Mouse (Mus musculus): ENCODE measurements around the gene Mmp28. TPM values are rescaled to one million over a fixed set of nuclear protein-coding genes. Genes with fewer than 3 reads are reported as not detected.

Mmp28 gene
- polyA plus RNA-seq, 1 experiment from 2014 or later, result 2.7 TPM

DNA sequence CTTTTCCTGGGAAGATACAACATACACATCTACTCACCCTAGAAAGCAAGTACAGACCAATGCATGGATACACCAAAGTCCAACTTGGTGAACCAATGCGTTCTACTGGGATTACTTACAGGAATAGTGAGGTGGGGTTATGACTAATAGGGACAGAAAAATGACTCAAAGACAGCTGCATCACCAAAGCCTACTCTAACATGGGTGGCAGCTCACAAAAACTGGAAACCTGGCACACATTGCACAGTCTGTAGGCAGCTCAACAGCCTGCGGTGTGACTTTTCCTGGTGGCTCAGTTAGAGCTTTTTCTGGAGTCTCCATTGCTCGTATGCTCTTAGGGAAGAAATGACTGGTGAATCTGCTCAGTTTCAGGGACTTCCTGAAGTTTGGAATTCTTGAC is 5.9 kb upstream of the Mmp28 start:
- H3K27ac ChIP-seq (ENCODE audit: low read length), result no peak overlapping the region

DNA sequence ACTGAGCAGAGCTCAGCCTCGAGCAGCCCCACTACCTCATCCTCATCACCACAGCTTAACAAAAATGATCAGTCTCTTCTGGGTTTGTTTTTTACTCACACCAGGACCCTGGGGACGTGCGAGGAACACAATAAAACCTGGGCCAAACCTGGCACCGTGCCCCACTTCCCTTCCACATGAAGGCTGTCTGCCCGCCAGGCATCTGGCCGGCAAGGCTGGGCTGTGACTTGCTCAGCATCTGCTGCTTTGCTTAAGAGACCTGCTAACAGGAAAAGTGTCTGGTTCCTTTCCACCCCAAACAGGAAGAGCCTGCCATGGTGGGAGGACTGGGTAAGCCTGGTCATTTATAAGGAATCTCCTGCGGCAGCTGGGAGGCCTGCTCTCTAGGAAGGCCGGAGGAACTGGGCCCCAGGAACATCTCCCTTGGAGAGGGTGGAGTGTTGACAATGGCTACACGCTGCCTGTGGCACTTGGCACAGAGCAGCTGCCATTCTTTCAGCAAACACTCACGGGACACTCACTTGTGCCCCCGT is 4.3 kb upstream of the Mmp28 start:
- no peak for ATAC-seq
- 47% methylated on average over 11 of the region's 11 CpGs for WGBS
- H3K27ac ChIP-seq (ENCODE audit: low read length), result no peak overlapping the region

More for the DNA sequence above, 5.9 kb upstream of the Mmp28 start:
- Histone ChIP-seq H3K36me3 (ENCODE audit: control insufficient read depth, insufficient read depth, low read length) (no peaks in the 10 kb centered on the region), H3K4me2 (ENCODE audit: low read length) (no peak overlapping the region), H3K27me3 (ENCODE audit: control insufficient read depth, insufficient read depth, low read depth, low read length) (peaks cover 10% of the 10 kb centered on the region), H3K9ac (ENCODE audit: low read depth, low read length) (no peak overlapping the region), H3K4me3 (ENCODE audit: low read depth, low read length) (no peak overlapping the region), H3K9me3 (replicated peaks; ENCODE audit: control insufficient read depth, low read length, poor library complexity, severe bottlenecking) (no peaks in the 10 kb centered on the region), H3K4me1 (ENCODE audit: control insufficient read depth, insufficient read depth, low read length) (peaks cover 7% of the 10 kb centered on the region)
- no peak for ATAC-seq
- 96% methylated on average over 3 of the region's 3 CpGs for WGBS

DNA sequence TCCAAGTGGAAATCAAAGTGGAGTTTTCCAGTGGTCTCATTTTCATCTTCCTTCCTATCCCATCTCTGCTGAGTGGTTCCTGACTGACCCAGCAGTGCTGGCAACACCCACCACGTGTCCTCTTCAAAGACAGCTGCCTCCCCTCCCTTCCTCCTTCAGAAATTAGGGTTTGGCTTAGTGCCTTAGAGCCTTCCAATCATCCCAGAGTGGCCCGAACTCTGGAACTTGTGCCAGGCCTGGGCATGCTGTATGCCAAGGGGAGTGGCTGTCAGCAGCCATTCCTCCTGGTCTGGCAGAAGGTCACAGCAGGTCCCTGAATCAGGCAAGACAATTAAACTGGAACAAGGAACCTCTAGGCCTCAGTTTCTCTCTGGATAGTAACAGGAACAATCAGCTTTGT is 3.1 kb upstream of the Mmp28 start:
- WGBS, result 26% methylated on average over 2 of the region's 2 CpGs
- no peak overlapping the region for H3K27ac ChIP-seq (ENCODE audit: low read length)
- ATAC-seq, result no peak
- no peak overlapping the region for H3K4me2 ChIP-seq (ENCODE audit: low read length)
- no peaks in the 10 kb centered on the region for H3K36me3 ChIP-seq (ENCODE audit: control insufficient read depth, insufficient read depth, low read length)
- peaks cover 9% of the 10 kb centered on the region; the same call in 1 of the 2 replicates for H3K4me1 ChIP-seq (ENCODE audit: control insufficient read depth, insufficient read depth, low read length)
- H3K27me3 ChIP-seq (ENCODE audit: control insufficient read depth, insufficient read depth, low read depth, low read length), result peaks cover 17% of the 10 kb centered on the region
- no peaks in the 10 kb centered on the region for H3K9me3 ChIP-seq (replicated peaks; ENCODE audit: control insufficient read depth, low read length, poor library complexity, severe bottlenecking)
- H3K9ac ChIP-seq (ENCODE audit: low read depth, low read length), result no peak overlapping the region
- H3K4me3 ChIP-seq (ENCODE audit: low read depth, low read length), result no peak overlapping the region

More for the DNA sequence above, 4.3 kb upstream of the Mmp28 start:
- no peak overlapping the region for H3K4me3 ChIP-seq (ENCODE audit: low read depth, low read length)
- no peaks in the 10 kb centered on the region for H3K36me3 ChIP-seq (ENCODE audit: control insufficient read depth, insufficient read depth, low read length)
- peaks cover 13% of the 10 kb centered on the region for H3K27me3 ChIP-seq (ENCODE audit: control insufficient read depth, insufficient read depth, low read depth, low read length)
- peaks cover 14% of the 10 kb centered on the region for H3K4me1 ChIP-seq (ENCODE audit: control insufficient read depth, insufficient read depth, low read length)
- no peak overlapping the region for H3K9ac ChIP-seq (ENCODE audit: low read depth, low read length)
- H3K9me3 ChIP-seq (replicated peaks; ENCODE audit: control insufficient read depth, low read length, poor library complexity, severe bottlenecking), result no peaks in the 10 kb centered on the region
- no peak overlapping the region for H3K4me2 ChIP-seq (ENCODE audit: low read length)

DNA sequence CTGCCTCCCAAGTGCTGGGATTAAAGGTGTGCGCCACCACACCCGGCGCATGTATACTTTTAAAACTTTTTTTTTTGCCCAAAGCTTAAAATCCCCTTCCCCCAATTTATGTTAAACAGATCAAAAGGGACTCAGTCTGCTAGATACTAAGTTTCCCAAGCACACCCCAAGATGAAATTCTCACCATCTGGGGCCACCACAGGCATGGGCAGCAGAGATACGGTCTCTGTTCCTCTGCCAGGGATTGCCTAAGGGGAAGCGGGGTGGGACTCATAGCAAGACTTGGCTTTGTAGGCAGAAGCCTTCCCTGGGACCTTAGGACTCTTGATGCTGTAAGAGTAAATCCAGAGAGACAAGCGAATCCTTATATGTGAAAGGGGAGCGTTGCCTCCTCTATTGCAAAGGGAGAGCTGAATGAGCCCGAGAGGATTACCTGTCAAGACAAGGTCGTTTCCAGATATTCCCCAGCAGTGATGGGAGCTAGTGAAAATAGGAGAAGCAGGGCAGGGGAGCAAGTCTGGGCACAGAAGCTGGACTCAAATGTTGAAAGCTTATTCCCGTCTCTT is 1.3 kb downstream of the Mmp28 start:
- Histone ChIP-seq H3K4me3 (ENCODE audit: low read depth, low read length) (no peak overlapping the region), H3K4me1 (ENCODE audit: control insufficient read depth, insufficient read depth, low read length) (peaks cover 9% of the 10 kb centered on the region; the same call in 1 of the 2 replicates), H3K27me3 (ENCODE audit: control insufficient read depth, insufficient read depth, low read depth, low read length) (peaks cover 17% of the 10 kb centered on the region), H3K4me2 (ENCODE audit: low read length) (no peak overlapping the region), H3K9me3 (replicated peaks; ENCODE audit: control insufficient read depth, low read length, poor library complexity, severe bottlenecking) (no peaks in the 10 kb centered on the region), H3K36me3 (ENCODE audit: control insufficient read depth, insufficient read depth, low read length) (no peaks in the 10 kb centered on the region), H3K27ac (ENCODE audit: low read length) (no peak overlapping the region), H3K9ac (ENCODE audit: low read depth, low read length) (no peak overlapping the region)
- 59% methylated on average over 10 of the region's 10 CpGs for WGBS
- ATAC-seq, result no peak

DNA sequence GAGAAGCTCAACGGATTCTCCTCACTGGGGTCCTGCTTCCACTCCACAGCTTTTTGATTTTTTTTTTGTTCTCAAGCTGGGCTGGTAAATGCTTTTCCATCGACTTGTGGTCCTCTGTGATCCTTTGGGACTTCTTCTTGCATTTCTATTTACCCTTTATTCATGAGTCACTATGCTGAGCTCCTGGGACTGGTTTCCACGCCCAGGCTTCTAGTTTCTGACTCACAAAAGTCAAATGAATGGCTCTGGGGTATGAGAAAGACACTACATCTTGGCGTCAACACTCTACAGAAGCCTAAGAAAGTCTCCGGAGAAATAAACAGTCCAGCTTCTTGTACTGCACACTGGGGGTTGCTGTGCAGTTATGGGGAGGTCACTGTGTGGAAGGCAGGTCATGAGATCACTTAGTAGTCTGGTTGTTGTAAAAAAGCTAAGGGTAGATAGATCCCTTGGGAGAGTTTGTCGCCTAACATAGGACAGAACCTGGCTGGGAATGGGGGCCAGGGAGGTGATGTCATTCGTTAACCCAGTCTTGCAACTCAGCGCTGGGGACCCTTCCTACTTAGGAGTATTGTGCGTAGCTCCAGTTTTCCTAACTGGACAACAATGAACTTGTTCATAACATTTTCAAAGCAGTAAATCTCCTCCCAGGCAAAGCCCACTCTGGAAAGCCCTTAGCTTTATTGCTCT is 4.8 kb downstream of the Mmp28 start:
- no peaks in the 10 kb centered on the region for H3K9me3 ChIP-seq (replicated peaks; ENCODE audit: control insufficient read depth, low read length, poor library complexity, severe bottlenecking)
- H3K36me3 ChIP-seq (ENCODE audit: control insufficient read depth, insufficient read depth, low read length), result no peaks in the 10 kb centered on the region
- ATAC-seq, result no peak
- H3K9ac ChIP-seq (ENCODE audit: low read depth, low read length), result no peak overlapping the region
- no peak overlapping the region for H3K4me2 ChIP-seq (ENCODE audit: low read length)
- no peak overlapping the region for H3K4me3 ChIP-seq (ENCODE audit: low read depth, low read length)
- peaks cover 9% of the 10 kb centered on the region; the same call in 1 of the 2 replicates for H3K4me1 ChIP-seq (ENCODE audit: control insufficient read depth, insufficient read depth, low read length)
- H3K27ac ChIP-seq (ENCODE audit: low read length), result no peak overlapping the region
- peaks cover 4% of the 10 kb centered on the region for H3K27me3 ChIP-seq (ENCODE audit: control insufficient read depth, insufficient read depth, low read depth, low read length)
- 42% methylated on average over 9 of the region's 9 CpGs for WGBS

DNA sequence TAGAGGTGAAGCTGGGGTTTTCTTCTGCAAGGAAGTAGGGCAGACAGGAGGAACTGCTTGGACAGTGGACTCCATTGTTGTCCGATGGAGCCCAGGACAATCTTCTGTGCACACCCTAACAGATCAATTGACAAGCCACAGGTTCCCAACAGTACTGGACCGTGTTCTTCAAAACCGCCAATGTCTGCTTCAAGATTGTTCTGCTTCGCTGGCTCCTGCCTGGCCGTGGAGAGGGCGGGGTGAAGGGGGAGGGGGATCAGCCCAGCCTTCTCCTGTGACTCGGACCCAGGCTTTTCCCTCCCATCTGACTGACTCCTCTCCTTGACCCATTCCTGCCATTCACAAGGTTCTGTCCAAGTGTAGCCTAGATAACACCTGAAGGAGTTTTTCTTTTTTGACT is 5.6 kb downstream of the Mmp28 start:
- H3K9ac ChIP-seq (ENCODE audit: low read depth, low read length), result no peak overlapping the region
- no peak overlapping the region for H3K4me3 ChIP-seq (ENCODE audit: low read depth, low read length)
- peaks cover 4% of the 10 kb centered on the region for H3K27me3 ChIP-seq (ENCODE audit: control insufficient read depth, insufficient read depth, low read depth, low read length)
- H3K27ac ChIP-seq (ENCODE audit: low read length), result no peak overlapping the region
- no peak for ATAC-seq
- H3K36me3 ChIP-seq (ENCODE audit: control insufficient read depth, insufficient read depth, low read length), result no peaks in the 10 kb centered on the region
- no peaks in the 10 kb centered on the region for H3K9me3 ChIP-seq (replicated peaks; ENCODE audit: control insufficient read depth, low read length, poor library complexity, severe bottlenecking)
- peaks cover 1% of the 10 kb centered on the region; the same call in 1 of the 2 replicates for H3K4me1 ChIP-seq (ENCODE audit: control insufficient read depth, insufficient read depth, low read length)
- WGBS, result 14% methylated on average over 7 of the region's 7 CpGs
- H3K4me2 ChIP-seq (ENCODE audit: low read length), result no peak overlapping the region

DNA sequence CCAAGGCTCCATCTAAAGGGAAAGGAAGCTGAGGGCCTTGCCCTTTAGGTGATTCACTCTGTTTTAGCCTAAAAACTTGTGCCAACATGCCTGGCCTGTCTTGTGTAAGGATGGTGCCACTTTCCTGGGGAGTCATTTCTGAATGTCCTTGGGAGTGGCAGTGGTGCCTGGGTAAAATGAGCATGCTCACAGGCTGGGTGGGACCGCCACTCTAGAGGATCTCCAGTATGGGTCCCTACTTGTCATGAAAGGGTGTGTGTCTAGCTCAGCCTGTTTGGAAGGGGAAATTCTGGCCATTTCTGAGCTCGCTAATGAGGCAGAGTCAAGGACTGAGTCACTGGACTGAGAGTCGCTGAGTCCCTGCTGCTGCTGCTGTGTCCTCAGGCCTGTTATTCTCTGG is 7.3 kb downstream of the Mmp28 start:
- no peaks in the 10 kb centered on the region for H3K4me1 ChIP-seq (ENCODE audit: control insufficient read depth, insufficient read depth, low read length)
- H3K9me3 ChIP-seq (replicated peaks; ENCODE audit: control insufficient read depth, low read length, poor library complexity, severe bottlenecking), result no peaks in the 10 kb centered on the region
- no peak for ATAC-seq
- H3K27me3 ChIP-seq (ENCODE audit: control insufficient read depth, insufficient read depth, low read depth, low read length), result no peaks in the 10 kb centered on the region; the same call in 1 of the 2 replicates
- no peak overlapping the region for H3K9ac ChIP-seq (ENCODE audit: low read depth, low read length)
- no peak overlapping the region for H3K4me2 ChIP-seq (ENCODE audit: low read length)
- WGBS, result 70% methylated on average over 3 of the region's 3 CpGs
- no peak overlapping the region for H3K27ac ChIP-seq (ENCODE audit: low read length)
- H3K4me3 ChIP-seq (ENCODE audit: low read depth, low read length), result no peak overlapping the region
- no peaks in the 10 kb centered on the region for H3K36me3 ChIP-seq (ENCODE audit: control insufficient read depth, insufficient read depth, low read length)

DNA sequence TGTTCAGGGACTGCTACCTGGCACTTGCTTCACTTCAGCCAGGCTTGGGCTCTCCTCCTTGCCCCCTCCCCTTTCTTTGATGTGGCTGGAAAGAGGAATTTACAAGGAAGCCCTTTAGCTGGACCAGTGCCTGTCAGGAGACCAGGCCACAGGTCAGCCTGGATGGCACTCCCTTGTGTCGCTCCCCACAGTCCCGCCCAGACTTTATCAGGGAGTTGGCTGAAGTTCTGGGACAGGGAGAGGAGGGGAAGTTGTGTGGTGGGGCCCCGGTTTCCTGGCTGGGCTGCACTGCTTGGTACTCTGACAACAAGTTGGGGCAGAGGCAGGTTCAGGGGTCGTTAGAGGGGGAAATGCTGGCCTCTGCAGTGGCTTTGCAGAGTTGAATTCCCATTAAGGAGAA is 8.3 kb downstream of the Mmp28 start:
- Histone ChIP-seq H3K4me1 (ENCODE audit: control insufficient read depth, insufficient read depth, low read length) (no peaks in the 10 kb centered on the region), H3K36me3 (ENCODE audit: control insufficient read depth, insufficient read depth, low read length) (no peaks in the 10 kb centered on the region), H3K27ac (ENCODE audit: low read length) (no peak overlapping the region), H3K9me3 (replicated peaks; ENCODE audit: control insufficient read depth, low read length, poor library complexity, severe bottlenecking) (no peaks in the 10 kb centered on the region), H3K9ac (ENCODE audit: low read depth, low read length) (no peak overlapping the region), H3K4me3 (ENCODE audit: low read depth, low read length) (no peak overlapping the region), H3K27me3 (ENCODE audit: control insufficient read depth, insufficient read depth, low read depth, low read length) (no peaks in the 10 kb centered on the region), H3K4me2 (ENCODE audit: low read length) (no peak overlapping the region)
- no peak for ATAC-seq
- WGBS, result 37% methylated on average over 4 of the region's 4 CpGs

DNA sequence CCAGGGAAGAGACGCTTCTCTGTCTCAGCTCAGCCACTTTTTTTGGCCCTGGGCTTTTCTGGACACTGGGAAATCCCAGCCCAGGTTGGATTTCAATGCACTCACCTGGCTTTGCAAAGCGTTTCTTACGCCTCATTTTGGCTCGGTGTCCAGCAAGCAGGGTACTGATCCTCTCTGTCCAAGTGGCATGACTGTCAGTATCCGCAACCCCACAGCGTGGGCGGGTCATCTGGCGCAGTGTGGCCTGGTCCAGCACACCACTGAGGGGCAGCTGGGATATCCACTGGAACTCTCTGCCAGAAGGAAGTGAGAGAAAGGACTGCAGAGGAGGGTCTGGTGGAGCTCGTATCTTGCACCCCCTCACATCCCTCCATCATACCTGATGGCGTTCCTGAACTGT is 11.6 kb downstream of the Mmp28 start:
- 86% methylated on average over 10 of the region's 10 CpGs for WGBS
- Histone ChIP-seq H3K27me3 (ENCODE audit: control insufficient read depth, insufficient read depth, low read depth, low read length) (no peaks in the 10 kb centered on the region), H3K4me1 (ENCODE audit: control insufficient read depth, insufficient read depth, low read length) (peaks cover 2% of the 10 kb centered on the region; the same call in 1 of the 2 replicates), H3K4me2 (ENCODE audit: low read length) (no peak overlapping the region), H3K27ac (ENCODE audit: low read length) (no peak overlapping the region), H3K4me3 (ENCODE audit: low read depth, low read length) (no peak overlapping the region), H3K36me3 (ENCODE audit: control insufficient read depth, insufficient read depth, low read length) (no peaks in the 10 kb centered on the region), H3K9me3 (replicated peaks; ENCODE audit: control insufficient read depth, low read length, poor library complexity, severe bottlenecking) (no peaks in the 10 kb centered on the region), H3K9ac (ENCODE audit: low read depth, low read length) (no peak overlapping the region)
- ATAC-seq, result no peak
